Mouse (Mus musculus) intestine, embryonic 16.5 days (tissue): ENCODE data around the gene Cox7b2. TPM values are rescaled to one million over a fixed set of nuclear protein-coding genes. Genes with fewer than 3 reads are reported as not detected.
"Not testable (repeated sequence)": the region's sequence is repeated elsewhere in the genome, so short reads cannot be mapped to it uniquely, and the experiment has no call there.

Source experiments
- ATAC-seq: fragments of 200-750 bp; cut with Nextera tagmentation; 2 replicates; pipeline ENCODE4 v1.8.0; 2017; ENCODE audit warnings: moderate TSS enrichment, moderate library complexity
- H3K27ac ChIP-seq: fragments of 300-500 bp; sonication (generic); 2 replicates; pipeline ENCODE4 v1.5.1; 2014; ENCODE audit warnings: mild to moderate bottlenecking, low read length
- H3K27me3 ChIP-seq: fragments of 300-500 bp; sonication (generic); replicated peaks from 2 replicates; pipeline ENCODE4 v1.6.1; 2014; ENCODE audit warnings: low read length, control low read depth, mixed read lengths; ENCODE audit not compliant: control insufficient read depth, insufficient read depth
- H3K36me3 ChIP-seq: fragments of 300-500 bp; sonication (generic); 2 replicates; pipeline ENCODE4 v1.6.1; 2014; ENCODE audit warnings: low read length, control low read depth; ENCODE audit not compliant: control insufficient read depth, insufficient read depth
- H3K4me1 ChIP-seq: fragments of 300-500 bp; sonication (generic); 2 replicates; pipeline ENCODE4 v1.6.1; 2014; ENCODE audit warnings: low read length, control low read depth, mixed read lengths; ENCODE audit not compliant: control insufficient read depth, insufficient read depth
- H3K4me2 ChIP-seq: fragments of 300-500 bp; sonication (generic); 2 replicates; pipeline ENCODE4 v1.6.1; 2014; ENCODE audit warnings: low read depth, low read length, control low read depth
- H3K4me3 ChIP-seq: fragments of 300-500 bp; sonication (generic); 2 replicates; pipeline ENCODE4 v1.5.1; 2014; ENCODE audit warnings: mild to moderate bottlenecking, low read length
- H3K9ac ChIP-seq: fragments of 300-500 bp; sonication (generic); 2 replicates; pipeline ENCODE4 v1.6.1; 2014; ENCODE audit warnings: low read depth, low read length
- H3K9me3 ChIP-seq: fragments of 300-500 bp; sonication (generic); 2 replicates; pipeline ENCODE4 v1.6.1; 2016; ENCODE audit warnings: low read length, control low read depth; ENCODE audit not compliant: control insufficient read depth
- WGBS: fragments of 180-500 bp; shearing (Covaris S2); extraction: QIAGEN DNeasy Blood & Tissue Kit; methylation state at CpG from one replicate; pipeline ENCODE4 v1.1.7; 2014; 5-methylcytosine and 5-hydroxymethylcytosine counted together
- polyA plus RNA-seq: library from polyadenylated mRNA; unstranded; fragments of >200 nt; fragmentation: Nextera tagmentation; extraction: Ambion mirVana; gene quantifications from 2 replicates; pipeline ENCODE4 v1.2.1, GENCODE M21; 2015

Gene Cox7b2
- not detected in 2 replicates for polyA plus RNA-seq

- no peaks in the 10 kb centered on the region for H3K4me1 ChIP-seq
- no peak within 1 kb of the TSS for H3K4me2 ChIP-seq
- H3K9me3 ChIP-seq = no peaks in the 10 kb centered on the region
- H3K36me3 ChIP-seq = no peaks in the 10 kb centered on the region
- 93% methylated on average over 10 of the region's 10 CpGs for WGBS
- H3K27me3 ChIP-seq = no peaks in the 10 kb centered on the region
- H3K9ac ChIP-seq = no peak within 1 kb of the TSS
- no peak within 1 kb of the TSS for H3K4me3 ChIP-seq
- no peak within 1 kb of the TSS for H3K27ac ChIP-seq
- no peak for ATAC-seq
These were observed at the start of gene Cox7b2 for GRCm38 (mm10) chr5:71548079-71548478. Gene Cox7b2, minus strand, starts transcription at chr5:71548205.

GRCm38 (mm10) chr5:71595321-71595720 lies 47.3 kb upstream of the Cox7b2 start:
- no peak for ATAC-seq
- WGBS = 86% methylated on average over 2 of the region's 2 CpGs
- Histone ChIP-seq H3K27me3 (no peaks in the 10 kb centered on the region), H3K4me3 (no peak overlapping the region), H3K4me2 (no peak overlapping the region), H3K27ac (no peak overlapping the region), H3K4me1 (no peaks in the 10 kb centered on the region), H3K9me3 (no peaks in the 10 kb centered on the region), H3K36me3 (no peaks in the 10 kb centered on the region), H3K9ac (no peak overlapping the region)

GRCm38 (mm10) chr5:71593745-71594255 lies 45.8 kb upstream of the Cox7b2 start:
- no peak for ATAC-seq
- no peaks in the 10 kb centered on the region for H3K9me3 ChIP-seq
- WGBS = 77% methylated on average over 2 of the region's 2 CpGs

GRCm38 (mm10) chr5:71571646-71572237 lies 23.7 kb upstream of the Cox7b2 start:
- no peak overlapping the region for H3K4me2 ChIP-seq
- no peaks in the 10 kb centered on the region for H3K36me3 ChIP-seq
- H3K9me3 ChIP-seq = no peaks in the 10 kb centered on the region
- no peak for ATAC-seq
- no peaks in the 10 kb centered on the region for H3K27me3 ChIP-seq
- no peak overlapping the region for H3K4me3 ChIP-seq
- 78% methylated on average over 9 of the region's 9 CpGs for WGBS
- H3K27ac ChIP-seq = no peak overlapping the region
- H3K4me1 ChIP-seq = no peaks in the 10 kb centered on the region
- no peak overlapping the region for H3K9ac ChIP-seq

More at GRCm38 (mm10) chr5:71593745-71594255, 45.8 kb upstream of the Cox7b2 start:
- Histone ChIP-seq H3K4me1 (no peaks in the 10 kb centered on the region), H3K27me3 (no peaks in the 10 kb centered on the region), H3K4me3 (no peak overlapping the region), H3K27ac (no peak overlapping the region), H3K9ac (no peak overlapping the region), H3K4me2 (no peak overlapping the region), H3K36me3 (no peaks in the 10 kb centered on the region)

- Histone ChIP-seq H3K9ac (no peak overlapping the region), H3K4me3 (no peak overlapping the region), H3K36me3 (no peaks in the 10 kb centered on the region), H3K4me1 (no peaks in the 10 kb centered on the region), H3K27ac (no peak overlapping the region), H3K9me3 (no peaks in the 10 kb centered on the region), H3K27me3 (no peaks in the 10 kb centered on the region), H3K4me2 (no peak overlapping the region)
- no peak for ATAC-seq
These were observed 2.5 kb downstream of the Cox7b2 start for GRCm38 (mm10) chr5:71545554-71545953.

- H3K4me1 ChIP-seq, ATAC-seq, H3K27ac ChIP-seq, H3K4me3 ChIP-seq, H3K36me3 ChIP-seq, H3K9ac ChIP-seq, H3K4me2 ChIP-seq, H3K9me3 ChIP-seq, H3K27me3 ChIP-seq: not testable (repeated sequence)
- WGBS = 72% methylated on average over 7 of the region's 15 CpGs
These were observed 22.5 kb downstream of the Cox7b2 start for GRCm38 (mm10) chr5:71525486-71525885.

GRCm38 (mm10) chr5:71502058-71502678 lies 45.8 kb downstream of the Cox7b2 start:
- Histone ChIP-seq H3K27me3 (no peaks in the 10 kb centered on the region), H3K9me3 (no peaks in the 10 kb centered on the region), H3K4me3 (no peak overlapping the region), H3K9ac (no peak overlapping the region), H3K36me3 (no peaks in the 10 kb centered on the region), H3K27ac (no peak overlapping the region), H3K4me2 (no peak overlapping the region), H3K4me1 (no peaks in the 10 kb centered on the region)
- WGBS = 20% methylated on average over 6 of the region's 6 CpGs
- ATAC-seq = no peak

- Histone ChIP-seq H3K4me1 (no peaks in the 10 kb centered on the region), H3K36me3 (no peaks in the 10 kb centered on the region), H3K27ac (no peak overlapping the region), H3K4me2 (no peak overlapping the region), H3K9me3 (no peaks in the 10 kb centered on the region), H3K27me3 (no peaks in the 10 kb centered on the region), H3K4me3 (no peak overlapping the region), H3K9ac (no peak overlapping the region)
- ATAC-seq = no peak
- WGBS = 43% methylated on average over 5 of the region's 5 CpGs
These were observed 52.4 kb downstream of the Cox7b2 start for GRCm38 (mm10) chr5:71495621-71496020.

- Histone ChIP-seq H3K36me3 (no peaks in the 10 kb centered on the region), H3K4me1 (no peaks in the 10 kb centered on the region), H3K4me2 (no peak overlapping the region), H3K27ac (no peak overlapping the region), H3K4me3 (no peak overlapping the region), H3K27me3 (no peaks in the 10 kb centered on the region), H3K9ac (no peak overlapping the region), H3K9me3 (no peaks in the 10 kb centered on the region)
- no peak for ATAC-seq
- WGBS = 30% methylated on average over 3 of the region's 3 CpGs
These were observed 91.0 kb downstream of the Cox7b2 start for GRCm38 (mm10) chr5:71456957-71457356.
